Mouse (Mus musculus): ENCODE results near the gene Ap4s1.

DNA sequence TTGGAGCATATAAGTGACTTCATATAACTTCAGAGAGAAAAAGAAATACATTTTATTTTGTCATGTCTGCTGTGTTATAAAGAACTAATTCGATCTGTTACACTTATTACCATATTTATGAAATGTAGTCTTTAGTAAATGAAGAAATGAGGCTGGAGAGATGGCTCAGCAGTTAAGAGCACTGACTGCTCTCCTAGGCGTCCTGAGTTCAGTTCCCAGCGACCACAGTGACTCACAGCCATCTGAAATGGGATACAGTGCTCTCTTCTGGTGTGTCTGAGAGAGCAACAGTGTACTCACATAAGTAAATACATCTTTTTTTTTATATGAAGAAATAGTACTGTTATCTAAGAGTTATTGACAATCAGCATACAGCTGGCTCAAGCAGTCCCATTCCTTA is 2.6 kb downstream of the Ap4s1 start:
- TF ChIP-seq GATA1 (IDR thresholded peaks at IDR 0.05; ENCODE audit: low read length) (no peak), TAL1 (IDR thresholded peaks at IDR 0.05; ENCODE audit: low read length) (no peak)

All from erythroblast, embryonic 14.5 days (primary cell).